21 mouse cellular contexts compared by ENCODE assay signal in the genomic region with DNA sequence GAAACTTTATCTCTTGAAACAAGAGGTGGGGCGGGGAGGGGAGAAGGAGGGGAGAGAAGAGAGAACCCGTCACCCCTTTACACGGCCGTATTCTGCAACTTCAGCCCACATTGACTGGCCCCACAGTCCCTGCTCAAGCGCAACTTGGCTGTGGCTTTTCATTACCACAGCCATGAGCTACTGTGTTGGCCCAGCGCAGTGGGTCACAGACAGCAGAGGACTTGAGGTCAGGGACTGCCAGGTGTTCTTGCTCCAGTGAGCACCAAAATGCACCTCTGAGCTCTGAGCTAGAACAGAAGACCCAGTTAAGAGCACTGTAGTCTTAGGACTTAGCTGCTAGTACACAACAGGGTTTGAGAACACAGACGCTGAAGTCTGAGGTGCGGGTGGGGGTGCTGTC.
"Had no signal": no experiment of that assay in that cellular context is flagged by ENCODE, and none has a peak within 500 bp of the region (broad histone marks: within the 10 kb centered on the region; RNA-seq: fewer than 3 reads in every experiment).

No protein-coding gene starts in this region.

- H3K27me3 ChIP-seq: limb, embryonic 13.5 days; liver, embryonic 12.5 days; liver, embryonic 15.5 days; lung, embryonic 15.5 days; midbrain, embryonic 12.5 days; midbrain, embryonic 15.5 days; neural tube, embryonic 13.5 days; stomach, embryonic 15.5 days had no signal

- DNase-seq: kidney, postnatal 14 days; layer of hippocampus, adult 9-11 months; liver; lung, adult 18-20 months; lung, postnatal 10 days; lung, postnatal 36 days; retina, postnatal 1 day; right cerebral cortex, postnatal 25 days; spleen, adult 18-20 months; thymus, postnatal 25 days had no signal

- H3K9ac ChIP-seq: limb, embryonic 13.5 days; liver, embryonic 12.5 days; liver, embryonic 15.5 days; lung, embryonic 15.5 days; midbrain, embryonic 12.5 days; midbrain, embryonic 15.5 days; neural tube, embryonic 13.5 days; stomach, embryonic 15.5 days had no signal

- H3K4me1 ChIP-seq: liver, embryonic 15.5 days; midbrain, embryonic 12.5 days; midbrain, embryonic 15.5 days had no signal

- H3K4me3 ChIP-seq: limb, embryonic 10.5 days; limb, embryonic 13.5 days; liver, embryonic 12.5 days; liver, embryonic 15.5 days; lung, embryonic 15.5 days; midbrain, embryonic 12.5 days; midbrain, embryonic 15.5 days; myocyte; neural tube, embryonic 13.5 days; stomach, embryonic 15.5 days had no signal

- H3K27ac ChIP-seq: limb, embryonic 10.5 days; limb, embryonic 13.5 days; liver, embryonic 12.5 days; liver, embryonic 15.5 days; lung, embryonic 15.5 days; midbrain, embryonic 12.5 days; midbrain, embryonic 15.5 days; neural tube, embryonic 13.5 days; stomach, embryonic 15.5 days had no signal

- H3K36me3 ChIP-seq: limb, embryonic 10.5 days; limb, embryonic 13.5 days; liver, embryonic 12.5 days; liver, embryonic 15.5 days; lung, embryonic 15.5 days; midbrain, embryonic 12.5 days; midbrain, embryonic 15.5 days; neural tube, embryonic 13.5 days; stomach, embryonic 15.5 days had no signal

- ATAC-seq: intestine, postnatal 0 days; liver, embryonic 12.5 days; midbrain, embryonic 15.5 days had no signal

- H3K9me3 ChIP-seq: limb, embryonic 10.5 days; limb, embryonic 13.5 days; liver, embryonic 12.5 days; liver, embryonic 15.5 days; lung, embryonic 15.5 days; midbrain, embryonic 12.5 days; midbrain, embryonic 15.5 days; neural tube, embryonic 13.5 days; stomach, embryonic 15.5 days had no signal

- H3K4me2 ChIP-seq: limb, embryonic 13.5 days; liver, embryonic 12.5 days; liver, embryonic 15.5 days; lung, embryonic 15.5 days; midbrain, embryonic 12.5 days; midbrain, embryonic 15.5 days; neural tube, embryonic 13.5 days; stomach, embryonic 15.5 days had no signal
